Mouse (Mus musculus) forebrain, postnatal 0 days (tissue): ENCODE results near the gene Uap1l1. TPM values are rescaled to one million over a fixed set of nuclear protein-coding genes. Genes with fewer than 3 reads are reported as not detected.
A peak's percentile ranks its signal among the peaks of the same experiment; 100 is the strongest.

Source experiments
- ATAC-seq: fragments of 200-750 bp; cut with Nextera tagmentation; 2 replicates; pipeline ENCODE4 v1.8.0; 2017; ENCODE audit warnings: mild to moderate bottlenecking, moderate library complexity
- DNase-seq: peaks from one replicate; pipeline ENCODE4 v3.0.0-alpha.2; 2015
- H3K27ac ChIP-seq: fragments of 300-500 bp; sonication (generic); 2 replicates; pipeline ENCODE4 v1.5.1; 2014; ENCODE audit warnings: low read depth, mild to moderate bottlenecking, antibody characterized with exemption, low read length, moderate library complexity, mixed read lengths
- H3K27me3 ChIP-seq: fragments of 300-500 bp; sonication (generic); 2 replicates; pipeline ENCODE4 v1.6.1; 2014; ENCODE audit warnings: mild to moderate bottlenecking, low read length, mixed read lengths; ENCODE audit not compliant: insufficient read depth
- H3K36me3 ChIP-seq: fragments of 300-500 bp; sonication (generic); 2 replicates; pipeline ENCODE4 v1.6.1; 2014; ENCODE audit warnings: mild to moderate bottlenecking, moderate library complexity; ENCODE audit not compliant: insufficient read depth
- H3K4me1 ChIP-seq: fragments of 300-500 bp; sonication (generic); 2 replicates; pipeline ENCODE4 v1.6.1; 2014; ENCODE audit warnings: antibody characterized with exemption; ENCODE audit not compliant: insufficient read depth
- H3K4me2 ChIP-seq: fragments of 300-500 bp; sonication (generic); 2 replicates; pipeline ENCODE4 v1.6.1; 2014; ENCODE audit warnings: low read depth, mild to moderate bottlenecking, moderate library complexity
- H3K4me3 ChIP-seq: fragments of 300-500 bp; sonication (generic); 2 replicates; pipeline ENCODE4 v1.5.1; 2014; ENCODE audit warnings: low read depth, low read length, mixed read lengths
- H3K9ac ChIP-seq: fragments of 300-500 bp; sonication (generic); 2 replicates; pipeline ENCODE4 v1.6.1; 2014; ENCODE audit warnings: mild to moderate bottlenecking
- H3K9me3 ChIP-seq: fragments of 300-500 bp; sonication (generic); 2 replicates; pipeline ENCODE4 v1.6.1; 2016; ENCODE audit warnings: low read length
- CTCF ChIP-seq: sonication (generic); IDR thresholded peaks from 2 replicates; pipeline ENCODE4 v1.5.1; 2016; ENCODE audit warnings: antibody characterized with exemption, control low read depth, low read depth
- WGBS: fragments of 180-500 bp; shearing (Covaris S2); extraction: QIAGEN DNeasy Blood & Tissue Kit; methylation state at CpG from one replicate; pipeline ENCODE4 v1.1.7; 2014; 5-methylcytosine and 5-hydroxymethylcytosine counted together
- polyA plus RNA-seq: library from polyadenylated mRNA; unstranded; fragments of >200 nt; fragmentation: Nextera tagmentation; extraction: Ambion mirVana; gene quantifications from 2 replicates; pipeline ENCODE4 v1.2.1, GENCODE M21; 2015
- total RNA-seq: library from RNA; depleted of rRNA; stranded (reverse); fragments of >200 nt; gene quantifications from 2 replicates; pipeline ENCODE4 v1.2.3, GENCODE M21; 2014

Uap1l1 gene
- total and polyA plus RNA-seq, 2 experiments from 2014 or later: 4.1 to 10.4 TPM

DNA sequence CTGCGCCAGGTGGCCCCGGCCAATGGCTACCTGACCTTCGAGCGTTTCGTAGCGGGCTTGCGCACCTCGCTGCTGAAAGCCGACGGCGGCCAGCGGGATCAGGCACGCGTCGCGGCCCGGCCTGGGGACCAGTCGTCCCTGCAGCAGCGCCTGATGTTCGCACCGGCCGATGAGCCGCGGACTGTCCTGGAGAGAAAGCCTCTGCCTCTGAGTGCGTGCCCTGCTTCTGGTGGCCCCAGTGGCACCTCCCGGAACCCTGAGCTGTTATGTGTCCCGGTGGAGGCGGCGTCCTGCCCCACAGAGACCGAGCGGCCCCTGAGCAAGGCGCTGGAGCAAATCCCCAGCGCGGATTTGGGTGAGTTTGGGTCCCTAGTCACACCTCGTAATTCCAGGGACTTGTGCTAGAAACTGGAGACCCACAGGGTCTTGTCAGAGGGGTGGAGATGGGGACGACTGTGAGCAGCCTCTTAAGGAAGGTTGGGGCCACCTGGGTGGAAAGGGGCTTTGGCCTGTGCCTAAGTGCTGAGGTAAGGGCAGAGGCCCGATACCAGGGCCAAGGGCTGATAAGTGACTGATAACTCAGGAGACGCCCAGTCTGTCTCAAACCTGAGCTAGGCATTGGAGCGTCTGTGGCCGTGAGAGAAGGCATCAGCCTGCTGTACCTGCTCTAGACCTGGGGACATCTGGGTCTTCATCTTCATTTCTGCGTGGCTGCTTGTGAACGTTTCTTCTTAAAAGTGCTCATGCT is 7.3 kb upstream of the Uap1l1 start:
- DNase-seq (no peak), ATAC-seq (no peak)
- no peaks in the 10 kb centered on the region for H3K9me3 ChIP-seq
- no peaks in the 10 kb centered on the region for H3K27me3 ChIP-seq
- H3K4me1 ChIP-seq: no peaks in the 10 kb centered on the region
- no peak overlapping the region for H3K27ac ChIP-seq
- peak overlapping the region; percentile 83 for H3K4me2 ChIP-seq
- WGBS: 3% methylated on average over 41 of the region's 42 CpGs
- TF ChIP-seq CTCF: no peak
- H3K9ac ChIP-seq: peak overlapping the region; percentile 44
- peak overlapping the region; percentile 55 for H3K4me3 ChIP-seq
- H3K36me3 ChIP-seq: no peaks in the 10 kb centered on the region

GRCm38 (mm10) chr2:25371764-25372643 is 6.5 kb upstream of the Uap1l1 start, which contains the start of gene Sapcd2:
Gene Sapcd2, plus strand, starts transcription at chr2:25372321.
- Histone ChIP-seq H3K4me3 (peak within 1 kb of the TSS; percentile 55), H3K27me3 (no peaks in the 10 kb centered on the region), H3K4me2 (peak within 1 kb of the TSS; percentile 83), H3K4me1 (no peaks in the 10 kb centered on the region), H3K27ac (no peak within 1 kb of the TSS), H3K36me3 (no peaks in the 10 kb centered on the region), H3K9ac (peak within 1 kb of the TSS; percentile 44), H3K9me3 (no peaks in the 10 kb centered on the region)
- DNase-seq (peak; percentile 93), ATAC-seq (peak; percentile 96)
- peak; percentile 22 for TF ChIP-seq CTCF
- WGBS: under 1% methylated on average over 65 of the region's 65 CpGs

DNA sequence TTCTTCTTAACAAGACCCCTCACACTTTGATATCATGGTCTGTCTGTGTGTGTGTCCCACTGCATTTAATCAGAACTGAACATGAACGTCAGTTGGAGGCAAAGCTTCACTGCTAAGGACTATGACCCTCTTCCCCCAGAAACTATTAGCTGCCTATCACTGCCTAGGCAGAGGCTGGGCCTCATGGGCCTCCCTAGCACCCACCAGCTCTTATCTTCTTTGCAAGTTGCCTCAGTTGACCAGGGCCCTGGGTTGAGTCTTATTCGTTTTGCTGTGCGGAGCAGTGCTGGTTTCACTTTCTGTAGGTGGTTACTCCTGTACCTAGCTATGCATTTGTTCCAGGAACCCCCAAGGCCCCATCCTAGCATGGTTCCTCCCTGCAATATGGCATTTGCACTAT is 4.5 kb upstream of the Uap1l1 start:
- no peak for ATAC-seq
- H3K9ac ChIP-seq: no peak overlapping the region
- no peak overlapping the region for H3K4me3 ChIP-seq
- H3K27me3 ChIP-seq: no peaks in the 10 kb centered on the region
- no peaks in the 10 kb centered on the region for H3K9me3 ChIP-seq
- H3K27ac ChIP-seq: no peak overlapping the region
- 89% methylated on average over 3 of the region's 3 CpGs for WGBS
- no peak for TF ChIP-seq CTCF
- H3K4me2 ChIP-seq: no peak overlapping the region
- DNase-seq: no peak
- H3K4me1 ChIP-seq: no peaks in the 10 kb centered on the region; the same call in 1 of the 2 replicates
- no peaks in the 10 kb centered on the region for H3K36me3 ChIP-seq

DNA sequence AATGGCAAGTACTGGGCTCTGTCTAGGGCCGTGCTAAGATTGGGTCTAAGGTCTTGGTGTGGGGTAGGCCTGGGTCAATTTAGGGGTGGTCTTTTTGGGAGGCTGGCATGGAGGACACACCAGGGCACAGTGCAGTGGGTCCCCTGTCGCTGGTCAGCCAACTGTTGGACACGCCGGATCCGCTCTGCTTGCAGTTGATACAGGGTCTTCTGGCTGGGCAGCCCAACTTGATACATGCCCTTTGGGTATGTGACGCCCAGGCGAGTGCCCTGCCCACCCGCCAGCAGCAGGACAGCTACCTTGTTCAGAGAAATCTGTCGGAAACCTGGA is 756 bp downstream of the Uap1l1 start:
- no peak for TF ChIP-seq CTCF
- peak overlapping the region; percentile 58; the same call in 1 of the 2 replicates for H3K9ac ChIP-seq
- no peaks in the 10 kb centered on the region for H3K36me3 ChIP-seq
- DNase-seq (no peak), ATAC-seq (no peak)
- H3K4me3 ChIP-seq: peak overlapping the region; percentile 54
- no peak overlapping the region for H3K27ac ChIP-seq
- H3K4me2 ChIP-seq: peak overlapping the region; percentile 99
- H3K27me3 ChIP-seq: peaks cover 6% of the 10 kb centered on the region; the same call in 1 of the 2 replicates
- H3K4me1 ChIP-seq: no peaks in the 10 kb centered on the region; the same call in 1 of the 2 replicates
- WGBS: 35% methylated on average over 9 of the region's 9 CpGs
- no peaks in the 10 kb centered on the region for H3K9me3 ChIP-seq

GRCm38 (mm10) chr2:25364313-25364712 is 1.2 kb downstream of the Uap1l1 start:
- no peak for TF ChIP-seq CTCF
- Histone ChIP-seq H3K4me1 (no peaks in the 10 kb centered on the region; the same call in 1 of the 2 replicates), H3K27ac (no peak overlapping the region), H3K4me2 (no peak overlapping the region), H3K9me3 (no peaks in the 10 kb centered on the region), H3K36me3 (no peaks in the 10 kb centered on the region), H3K4me3 (no peak overlapping the region), H3K9ac (no peak overlapping the region), H3K27me3 (peaks cover 6% of the 10 kb centered on the region; the same call in 1 of the 2 replicates)
- 86% methylated on average over 4 of the region's 4 CpGs for WGBS
- no peak for DNase-seq
- no peak for ATAC-seq

DNA sequence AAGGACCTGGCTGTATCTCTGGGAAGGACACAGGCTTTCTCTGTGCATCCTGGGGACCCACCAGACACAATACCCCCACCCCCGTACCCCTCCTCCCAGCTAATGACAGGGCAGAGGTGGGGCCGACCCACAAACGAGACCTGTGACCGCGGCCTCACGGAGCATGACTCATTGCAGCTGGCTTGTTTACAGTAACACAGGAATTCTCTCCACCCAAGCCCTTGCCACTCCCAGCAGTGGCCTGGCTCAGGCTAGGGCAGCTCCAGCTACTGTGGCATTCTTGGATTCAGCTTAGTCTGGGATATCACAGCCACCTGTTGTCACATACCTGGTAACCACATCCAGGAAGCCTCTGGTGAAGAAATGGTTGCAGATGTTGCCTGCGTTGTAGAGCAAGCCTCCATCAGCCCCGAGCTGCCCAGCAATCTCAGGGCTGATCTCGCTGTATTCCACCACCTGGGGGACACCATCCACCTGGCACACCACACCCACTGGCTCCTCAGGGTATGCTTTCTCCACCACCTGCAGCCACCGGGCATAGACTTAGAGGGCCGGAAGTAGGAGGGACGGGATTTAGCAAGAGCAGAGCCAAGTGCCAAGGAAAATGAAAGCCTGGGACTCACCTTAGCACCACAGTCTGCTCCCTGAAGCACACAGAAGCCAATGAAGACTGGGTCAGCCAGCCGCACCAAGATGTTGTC is 1.9 kb downstream of the Uap1l1 start:
- WGBS: 66% methylated on average over 13 of the region's 13 CpGs
- Histone ChIP-seq H3K4me1 (no peaks in the 10 kb centered on the region; the same call in 1 of the 2 replicates), H3K4me3 (no peak overlapping the region), H3K36me3 (no peaks in the 10 kb centered on the region), H3K4me2 (no peak overlapping the region), H3K9ac (no peak overlapping the region), H3K27ac (no peak overlapping the region), H3K27me3 (peaks cover 6% of the 10 kb centered on the region; the same call in 1 of the 2 replicates), H3K9me3 (no peaks in the 10 kb centered on the region)
- TF ChIP-seq CTCF: no peak
- ATAC-seq (no peak), DNase-seq (no peak)
